Mouse (Mus musculus) common myeloid progenitor, adult 5-6 weeks (primary cell): ENCODE results near the gene Utp4. TPM values are rescaled to one million over a fixed set of nuclear protein-coding genes. Genes with fewer than 3 reads are reported as not detected.
"Not testable (repeated sequence)": the region's sequence is repeated elsewhere in the genome, so short reads cannot be mapped to it uniquely, and the experiment has no call there.

ENCODE experiments used
- ATAC-seq: replicated peaks from 2 replicates; pipeline ENCODE4 v1.8.0; 2016; ENCODE audit warnings: low read depth, mild to moderate bottlenecking, moderate TSS enrichment, inconsistent platforms; ENCODE audit not compliant: poor library complexity, severe bottlenecking
- total RNA-seq: library from RNA; stranded (forward); fragments of 200-1000, 187-1606 nt; gene quantifications from 2 replicates; pipeline ENCODE4 v1.2.3, GENCODE M21; 2017

The Utp4 gene
- total RNA-seq, 1 experiment from 2014 or later: 50.2 TPM

GRCm38 (mm10) chr8:106899473-106899872 lies 6.0 kb downstream of the Utp4 start:
- ATAC-seq: no peak

GRCm38 (mm10) chr8:106905727-106906480 lies 12.5 kb downstream of the Utp4 start:
- ATAC-seq: 0 out of 2 replicates have a peak, but pooled peaks have one; percentile 47

GRCm38 (mm10) chr8:106906635-106907034 lies 13.2 kb downstream of the Utp4 start:
- no peak for ATAC-seq

GRCm38 (mm10) chr8:106907450-106907849 lies 14.0 kb downstream of the Utp4 start:
- ATAC-seq: no peak

GRCm38 (mm10) chr8:106908291-106908690 lies 14.9 kb downstream of the Utp4 start:
- ATAC-seq: no peak

- no peak for ATAC-seq
Observed at GRCm38 (mm10) chr8:106913631-106914030, 20.2 kb downstream of the Utp4 start.

- no peak for ATAC-seq
Observed at GRCm38 (mm10) chr8:106919721-106920394, 26.4 kb downstream of the Utp4 start.

- no peak for ATAC-seq
Observed at GRCm38 (mm10) chr8:106920395-106920741, 26.9 kb downstream of the Utp4 start.

GRCm38 (mm10) chr8:106924057-106924456 lies 30.6 kb downstream of the Utp4 start:
- no peak for ATAC-seq

GRCm38 (mm10) chr8:106924904-106925349 lies 31.5 kb downstream of the Utp4 start:
- no peak for ATAC-seq

- no peak for ATAC-seq
Observed at GRCm38 (mm10) chr8:106925446-106925845, 32.0 kb downstream of the Utp4 start.

- ATAC-seq: peak; percentile 90
Observed at GRCm38 (mm10) chr8:106927247-106927646, 33.8 kb downstream of the Utp4 start.

GRCm38 (mm10) chr8:106928182-106928581 lies 34.7 kb downstream of the Utp4 start:
- ATAC-seq: not testable (repeated sequence)

GRCm38 (mm10) chr8:106929155-106929913 lies 35.9 kb downstream of the Utp4 start:
- no peak for ATAC-seq

GRCm38 (mm10) chr8:106929921-106930320 lies 36.5 kb downstream of the Utp4 start:
- ATAC-seq: no peak

- no peak for ATAC-seq
Observed at GRCm38 (mm10) chr8:106932376-106933065, 39.1 kb downstream of the Utp4 start.

GRCm38 (mm10) chr8:106933506-106934143 lies 40.2 kb downstream of the Utp4 start:
- ATAC-seq: no peak

GRCm38 (mm10) chr8:106934226-106934977 lies 41.0 kb downstream of the Utp4 start:
- ATAC-seq: no peak

- peak; percentile 71 for ATAC-seq
Observed at GRCm38 (mm10) chr8:106935324-106935869, 42.0 kb downstream of the Utp4 start, which contains the start of gene Sntb2. Gene Sntb2, plus strand, starts transcription at chr8:106935750.
